Mouse (Mus musculus) NIH3T3 (cell line): ENCODE results near the gene Rpap2.

ENCODE experiments used
- DNase-seq: peaks from one replicate; pipeline ENCODE4 v3.0.0-alpha.2; 2012; ENCODE audit warnings: low read depth

Gene Rpap2

GRCm38 (mm10) chr5:107597301-107598077 is at the start of gene Rpap2, which contains the start of gene Glmn:
Gene Rpap2 (plus strand): TSS chr5:107597373.
Gene Glmn (minus strand): TSS chr5:107597888.
- DNase-seq: peak; percentile 88

GRCm38 (mm10) chr5:107547955-107548354 is 49.2 kb upstream of the Rpap2 start:
- DNase-seq: no peak

GRCm38 (mm10) chr5:107548444-107548843 is 48.7 kb upstream of the Rpap2 start:
- no peak for DNase-seq

GRCm38 (mm10) chr5:107554336-107554735 is 42.8 kb upstream of the Rpap2 start:
- DNase-seq: no peak

- DNase-seq: no peak
Observed at GRCm38 (mm10) chr5:107556969-107557368, 40.2 kb upstream of the Rpap2 start.

GRCm38 (mm10) chr5:107569148-107569547 is 28.0 kb upstream of the Rpap2 start:
- DNase-seq: no peak

- peak; percentile 7 for DNase-seq
Observed at GRCm38 (mm10) chr5:107598380-107598779, 1.2 kb downstream of the Rpap2 start.

GRCm38 (mm10) chr5:107611224-107611623 is 14.1 kb downstream of the Rpap2 start:
- peak; percentile 87 for DNase-seq

- DNase-seq: no peak
Observed at GRCm38 (mm10) chr5:107617986-107618385, 20.8 kb downstream of the Rpap2 start.

GRCm38 (mm10) chr5:107621327-107621726 is 24.2 kb downstream of the Rpap2 start:
- no peak for DNase-seq

GRCm38 (mm10) chr5:107633651-107634050 is 36.5 kb downstream of the Rpap2 start:
- no peak for DNase-seq

GRCm38 (mm10) chr5:107637106-107637505 is 39.9 kb downstream of the Rpap2 start:
- peak; percentile 3 for DNase-seq

GRCm38 (mm10) chr5:107638366-107638765 is 41.2 kb downstream of the Rpap2 start:
- no peak for DNase-seq

- DNase-seq: no peak
Observed at GRCm38 (mm10) chr5:107644595-107644994, 47.4 kb downstream of the Rpap2 start.

- DNase-seq: no peak
Observed at GRCm38 (mm10) chr5:107645935-107646334, 48.8 kb downstream of the Rpap2 start.

GRCm38 (mm10) chr5:107647580-107647979 is 50.4 kb downstream of the Rpap2 start:
- no peak for DNase-seq

- no peak for DNase-seq
Observed at GRCm38 (mm10) chr5:107648552-107649125, 51.5 kb downstream of the Rpap2 start.

GRCm38 (mm10) chr5:107649680-107650079 is 52.5 kb downstream of the Rpap2 start:
- DNase-seq: no peak

- no peak for DNase-seq
Observed at GRCm38 (mm10) chr5:107650427-107650826, 53.3 kb downstream of the Rpap2 start.

- DNase-seq: no peak
Observed at GRCm38 (mm10) chr5:107652055-107652660, 55.0 kb downstream of the Rpap2 start.

- DNase-seq: no peak
Observed at GRCm38 (mm10) chr5:107678392-107678791, 81.2 kb downstream of the Rpap2 start.

- no peak for DNase-seq
Observed at GRCm38 (mm10) chr5:107681300-107681699, 84.1 kb downstream of the Rpap2 start.

GRCm38 (mm10) chr5:107684380-107684779 is 87.2 kb downstream of the Rpap2 start:
- peak; percentile 36 for DNase-seq
